Mouse (Mus musculus) forelimb bud, embryonic 11.5 days (tissue): Measurements from ENCODE around the gene Kcp.

Source experiments
- DNase-seq: peaks from one replicate; pipeline ENCODE4 v3.0.0-alpha.2; 2012; ENCODE audit warnings: low read depth, low spot score

Kcp gene

DNA sequence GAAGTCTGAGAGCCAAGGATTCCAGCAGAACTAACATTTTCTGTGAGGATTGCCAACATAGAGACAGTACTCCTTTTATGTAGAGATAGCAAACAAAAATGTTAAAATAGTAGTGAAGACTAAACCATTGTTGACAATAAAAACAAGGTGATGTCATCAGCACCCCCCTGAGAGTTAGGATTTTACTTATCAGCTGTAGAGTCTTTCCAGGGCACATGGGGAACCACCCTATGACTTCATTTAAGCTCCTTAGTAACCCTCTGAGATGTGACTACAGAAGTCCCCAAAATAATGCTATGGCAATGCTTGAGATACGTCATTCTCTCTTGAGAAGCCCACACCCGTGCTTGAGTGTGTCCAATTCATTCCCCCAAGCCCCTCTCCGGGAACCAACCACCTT lies 44.4 kb downstream of the Kcp start:
- no peak for DNase-seq

DNA sequence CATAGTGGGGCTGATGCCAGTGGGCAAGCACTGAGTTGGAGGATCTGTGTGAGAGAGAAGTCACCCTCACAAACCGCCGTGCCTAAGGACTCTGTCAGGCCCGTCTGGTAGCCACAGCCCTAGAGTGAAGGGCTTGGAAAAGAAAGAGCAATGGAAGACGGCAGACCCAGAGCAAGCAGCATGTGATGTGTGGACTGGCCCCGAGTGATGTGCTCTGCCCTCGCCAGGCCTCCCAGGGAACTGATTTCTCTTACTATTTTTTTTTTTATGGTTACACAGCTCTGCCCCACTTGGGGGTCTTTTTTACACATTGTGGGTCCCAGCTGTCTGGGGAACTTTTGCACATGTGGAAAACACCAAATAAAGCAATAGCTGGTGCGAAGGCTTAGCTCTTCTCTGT lies 46.2 kb downstream of the Kcp start:
- no peak for DNase-seq

DNA sequence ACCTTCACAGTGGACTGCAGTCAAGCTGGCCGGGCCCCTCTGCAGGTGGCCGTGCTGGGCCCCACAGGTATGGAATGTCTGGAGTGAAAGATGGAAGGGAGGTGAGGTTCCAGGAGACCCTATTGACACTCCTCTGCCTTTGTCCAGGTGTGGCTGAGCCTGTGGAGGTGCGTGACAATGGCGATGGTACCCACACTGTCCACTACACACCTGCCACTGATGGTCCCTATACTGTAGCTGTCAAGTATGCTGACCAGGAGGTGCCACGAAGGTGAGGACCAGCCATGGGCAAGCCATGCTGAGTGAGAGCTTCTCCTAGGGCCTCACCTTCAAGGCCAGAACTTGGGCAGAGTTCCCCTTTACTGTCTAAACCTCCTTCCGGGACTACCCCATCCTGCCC lies 57.1 kb downstream of the Kcp start:
- no peak for DNase-seq

DNA sequence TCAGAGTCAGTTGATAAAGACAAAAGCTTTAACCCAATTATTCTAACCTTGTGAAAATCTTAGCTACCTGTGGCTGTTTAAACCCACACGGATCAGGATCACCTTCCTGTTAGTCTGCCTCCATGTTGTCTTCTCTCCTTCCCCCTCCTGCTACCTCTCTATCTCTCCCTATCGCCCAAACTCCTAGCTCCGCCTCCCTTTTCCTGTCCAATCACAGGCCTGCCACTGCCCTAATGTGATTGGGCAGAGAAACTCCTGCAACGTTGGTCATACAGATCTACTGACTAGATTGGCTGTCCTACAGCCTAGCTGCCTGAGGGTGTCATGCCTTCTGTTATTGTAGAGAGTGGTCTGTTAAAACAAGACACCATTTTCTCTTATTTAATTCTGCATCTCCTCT lies 57.9 kb downstream of the Kcp start:
- no peak for DNase-seq

DNA sequence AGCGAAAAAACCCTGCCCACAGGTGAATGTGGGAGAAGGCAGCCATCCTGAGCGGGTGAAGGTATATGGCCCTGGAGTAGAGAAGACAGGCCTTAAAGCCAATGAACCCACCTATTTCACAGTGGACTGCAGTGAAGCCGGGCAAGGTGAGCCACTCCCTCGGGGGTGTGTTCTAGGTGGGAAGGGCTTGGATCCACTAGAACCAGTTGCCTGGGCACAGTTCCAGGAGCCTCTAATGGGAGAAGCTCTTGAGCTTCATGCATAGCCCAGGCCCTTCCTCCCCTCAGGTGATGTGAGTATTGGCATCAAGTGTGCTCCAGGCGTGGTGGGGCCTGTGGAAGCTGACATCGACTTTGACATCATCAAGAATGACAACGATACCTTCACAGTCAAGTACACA lies 62.4 kb downstream of the Kcp start:
- no peak for DNase-seq

DNA sequence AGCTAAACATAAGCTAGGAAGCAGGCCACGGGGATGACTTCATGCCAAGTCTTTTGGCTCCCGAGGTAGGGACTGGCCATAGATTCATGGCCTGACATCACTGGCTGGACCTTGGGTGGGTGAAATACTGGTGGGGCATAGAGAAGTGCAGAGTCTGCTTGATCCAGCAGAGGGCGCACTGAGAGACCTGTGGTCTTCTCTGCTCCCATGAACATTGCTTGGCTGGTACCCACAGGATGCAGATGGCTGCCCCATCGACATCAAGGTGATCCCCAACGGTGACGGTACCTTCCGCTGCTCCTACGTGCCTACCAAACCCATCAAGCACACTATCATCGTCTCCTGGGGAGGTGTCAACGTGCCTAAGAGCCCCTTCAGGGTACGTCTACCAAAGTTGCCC lies 63.0 kb downstream of the Kcp start:
- peak; percentile 43 for DNase-seq

DNA sequence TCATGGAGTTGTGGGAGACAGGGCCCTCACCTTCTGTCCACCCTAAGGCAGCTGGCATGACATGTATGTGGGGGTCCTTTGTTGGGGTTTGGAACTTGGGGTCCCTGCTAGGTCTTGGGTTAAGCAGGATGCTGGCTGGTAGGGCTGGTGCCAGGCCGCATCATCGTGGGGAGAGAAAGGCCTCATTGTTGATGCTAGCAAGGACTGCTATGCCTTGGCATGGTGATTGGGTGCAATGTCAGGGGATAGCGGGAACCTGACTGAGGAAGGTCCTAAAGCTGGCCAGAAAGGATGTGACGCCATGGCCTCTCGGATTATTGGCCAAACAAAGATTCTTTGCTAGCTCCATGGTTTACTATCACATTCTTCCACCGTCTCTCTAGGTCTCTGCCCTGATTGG lies 68.0 kb downstream of the Kcp start:
- DNase-seq = no peak

DNA sequence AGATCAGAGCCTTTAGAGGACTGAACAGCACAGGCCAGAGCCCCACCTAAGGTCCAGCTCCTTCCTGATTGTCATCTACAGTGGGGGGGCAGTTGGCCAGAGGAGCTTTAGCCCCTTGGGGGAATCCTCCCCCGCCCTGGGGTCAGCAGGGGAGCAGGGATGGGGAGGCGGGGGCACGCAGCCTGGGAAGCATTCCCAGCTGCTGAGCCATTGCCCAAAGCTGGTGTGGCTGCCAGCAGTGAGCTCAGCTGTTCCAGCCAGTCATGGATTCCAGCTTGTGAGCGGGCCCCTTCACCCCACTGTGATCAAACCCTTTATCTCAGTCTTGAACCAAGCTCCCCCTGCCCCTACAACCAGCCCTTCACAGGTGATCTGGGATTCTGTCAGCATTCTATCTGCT lies 68.5 kb downstream of the Kcp start:
- DNase-seq = no peak

DNA sequence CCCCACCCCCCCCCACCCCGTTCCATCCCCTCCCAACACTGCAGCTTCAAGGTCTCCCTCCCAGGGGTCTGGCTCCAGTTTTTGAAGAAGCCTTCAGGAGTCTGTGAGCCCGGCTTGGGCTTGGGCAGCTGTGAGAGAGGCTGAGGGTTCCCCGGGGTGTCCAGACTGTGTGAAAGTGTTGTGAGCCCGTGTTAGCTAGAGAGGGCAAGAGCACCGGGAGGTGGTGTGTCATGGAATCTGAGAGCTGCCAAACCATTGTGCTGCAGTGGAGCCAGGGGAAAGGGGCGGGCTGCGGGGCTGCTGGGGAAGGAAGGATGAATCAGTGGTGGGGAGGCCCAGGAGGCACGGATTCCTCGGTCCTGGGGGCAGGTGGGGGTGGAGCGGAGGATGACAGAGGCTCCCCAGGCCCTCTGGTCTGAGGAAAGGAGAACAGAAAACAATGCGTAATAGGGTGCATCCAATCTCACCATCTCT lies 71.3 kb downstream of the Kcp start:
- no peak for DNase-seq

DNA sequence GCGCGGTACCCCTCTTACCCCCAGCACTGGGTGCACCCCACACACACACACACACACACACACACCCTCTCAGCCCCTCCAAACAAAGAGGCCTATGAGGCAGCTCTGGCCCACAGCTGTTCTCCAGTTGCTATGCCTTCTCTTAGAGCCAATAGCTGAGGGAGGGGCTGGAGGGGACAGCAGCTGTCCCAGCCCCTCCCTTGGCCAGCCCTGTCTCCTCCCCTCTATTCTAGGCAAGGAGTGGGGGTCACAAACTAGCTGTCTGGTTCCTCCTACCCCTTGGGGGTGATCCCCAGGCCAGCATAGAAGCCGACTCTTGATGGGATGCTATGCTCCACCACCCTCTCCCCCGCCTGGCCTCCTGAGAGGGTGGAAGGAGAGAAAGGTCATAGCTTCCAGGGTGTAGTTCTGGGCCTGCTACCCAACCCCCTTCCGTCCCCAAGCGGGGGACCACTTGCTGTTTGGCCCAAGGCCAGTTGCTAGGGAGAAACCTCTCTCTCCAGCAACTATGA lies 71.8 kb downstream of the Kcp start:
- DNase-seq = peak; percentile 39

DNA sequence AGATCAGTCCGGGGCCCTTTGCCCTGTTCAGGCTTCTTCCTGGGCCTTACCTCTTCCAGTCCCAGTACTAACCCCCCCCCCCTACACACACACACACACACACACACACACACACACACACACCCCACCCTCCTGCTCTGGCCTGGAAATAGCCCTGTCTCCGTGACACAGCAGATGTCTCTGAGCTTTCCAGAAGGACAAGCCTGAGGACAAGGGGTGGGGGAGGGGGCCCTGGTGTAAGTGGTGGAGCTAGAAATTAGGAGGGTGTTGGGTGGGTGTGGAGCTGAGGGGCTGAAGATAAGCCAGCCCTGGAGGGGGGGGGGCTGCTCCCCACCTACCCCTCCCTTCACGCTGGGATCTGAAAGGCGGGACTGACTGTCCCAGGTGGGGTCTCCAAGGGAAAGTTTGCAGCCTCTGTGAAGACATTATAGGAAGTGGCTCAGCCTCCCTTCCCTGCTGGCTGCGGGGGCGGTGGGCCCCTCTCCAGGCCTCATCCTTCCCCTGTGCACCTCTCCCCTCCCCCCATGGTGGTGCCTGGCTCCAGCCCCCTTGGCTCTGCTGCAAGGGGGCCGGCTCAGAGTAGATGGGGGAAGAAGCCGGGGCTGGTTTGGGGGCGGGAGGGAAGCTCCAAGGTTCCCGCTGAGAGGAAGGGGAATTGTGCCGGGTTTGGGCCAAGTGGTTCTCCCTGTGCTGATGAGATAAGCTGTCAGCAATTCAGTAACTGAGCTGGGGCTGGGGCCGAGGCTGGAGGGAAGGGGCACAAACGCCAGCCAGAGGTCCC lies 72.7 kb downstream of the Kcp start:
- DNase-seq = no peak

DNA sequence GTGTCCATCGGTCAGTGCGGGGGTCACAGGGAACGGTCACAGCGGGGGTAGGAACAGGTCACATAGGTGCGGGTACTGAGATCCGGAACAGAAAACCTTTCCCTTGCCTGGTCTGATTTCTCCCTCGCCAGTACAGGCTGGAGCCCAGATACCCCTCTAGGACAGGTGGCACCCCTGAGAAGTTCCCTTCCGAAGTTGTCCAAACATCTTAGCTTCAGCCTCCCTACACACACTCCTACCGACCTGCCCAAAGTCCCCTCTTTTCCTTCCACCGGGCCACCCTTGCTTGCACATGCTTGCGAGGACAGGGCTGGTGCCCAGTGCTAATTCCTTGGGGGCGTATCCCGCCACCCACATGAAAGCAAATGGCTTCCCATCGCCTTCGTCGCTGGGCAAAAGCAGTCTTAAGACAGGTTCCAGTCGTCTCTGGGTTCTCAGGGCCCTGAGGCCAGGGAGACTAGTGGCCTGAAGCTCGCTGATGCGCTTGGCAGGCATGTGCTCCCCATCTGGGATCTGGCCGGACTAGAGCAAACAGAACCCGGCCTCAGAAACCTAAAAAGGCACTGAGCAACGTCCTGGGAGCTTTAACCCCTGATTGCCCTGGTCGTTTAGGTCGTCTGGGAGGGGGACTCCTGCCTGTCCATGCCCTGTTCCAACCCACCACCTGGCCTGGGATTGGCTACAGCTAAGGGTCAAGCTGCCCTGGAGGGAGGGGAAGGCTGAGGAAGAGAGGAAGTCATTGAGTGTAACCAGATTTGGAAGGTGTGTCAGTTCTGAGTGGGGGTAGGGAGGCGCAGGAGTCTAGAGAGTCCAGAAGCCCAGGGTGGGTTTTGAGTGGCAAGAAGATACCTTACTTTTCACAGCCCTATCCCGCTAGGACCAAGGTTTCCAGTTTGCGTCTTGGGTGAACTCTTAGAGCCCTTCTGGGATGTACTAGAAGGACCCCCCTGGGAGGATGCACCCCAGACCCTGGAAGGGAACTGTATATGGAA lies 73.7 kb downstream of the Kcp start:
- DNase-seq = peak; percentile 27

DNA sequence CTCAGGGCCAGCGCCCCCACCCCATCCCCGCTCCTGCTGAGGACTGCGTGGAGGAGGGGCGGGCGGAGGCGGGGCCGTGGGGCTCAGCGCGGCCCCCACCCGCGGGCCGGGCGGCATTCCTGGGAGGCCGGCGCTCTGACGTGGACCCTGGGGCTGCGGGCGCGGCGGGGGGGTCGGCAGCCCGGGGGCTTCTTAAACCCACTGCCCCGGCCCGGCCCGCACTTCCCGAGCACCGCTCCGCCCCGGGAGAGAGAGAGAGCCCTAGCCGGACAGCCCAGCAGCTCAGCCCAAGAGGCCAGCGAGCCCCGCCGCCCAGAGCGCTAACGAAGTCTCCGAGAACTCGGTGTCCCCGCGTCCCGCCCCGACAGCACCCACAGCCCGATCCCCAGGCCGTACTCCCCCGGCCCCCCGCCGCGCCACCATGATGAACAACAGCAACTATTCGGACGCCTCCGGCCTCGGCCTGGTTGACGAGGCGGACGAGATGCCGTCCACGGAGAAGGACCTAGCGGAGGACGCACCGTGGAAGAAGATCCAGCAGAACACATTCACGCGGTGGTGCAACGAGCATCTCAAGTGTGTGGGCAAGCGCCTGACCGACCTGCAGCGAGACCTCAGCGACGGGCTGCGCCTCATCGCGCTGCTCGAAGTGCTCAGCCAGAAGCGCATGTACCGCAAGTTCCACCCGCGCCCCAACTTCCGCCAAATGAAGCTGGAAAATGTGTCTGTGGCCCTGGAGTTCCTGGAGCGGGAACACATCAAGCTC lies 74.5 kb downstream of the Kcp start, which contains the start of gene Flnc:
TSS of gene Flnc (plus strand) at position 219 of the 766 bp plus-strand sequence.
- no peak for DNase-seq

DNA sequence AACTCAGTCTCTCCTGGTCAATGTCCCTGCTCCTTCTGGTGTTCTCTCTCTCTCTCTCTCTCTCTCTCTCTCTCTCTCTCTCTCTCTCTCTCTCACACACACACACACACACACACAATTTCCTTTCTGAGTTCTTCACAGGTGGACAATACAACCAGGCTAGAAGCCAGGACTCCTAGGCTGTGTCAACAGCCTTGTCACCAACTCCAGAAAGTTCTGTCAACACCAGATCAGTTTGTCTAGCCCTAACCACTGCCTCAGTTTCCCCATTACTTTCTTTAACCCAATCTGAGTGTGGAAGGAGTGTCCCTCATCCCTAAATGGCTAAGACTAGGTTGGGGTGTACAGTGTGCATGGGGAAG lies 75.1 kb downstream of the Kcp start:
- DNase-seq = no peak

DNA sequence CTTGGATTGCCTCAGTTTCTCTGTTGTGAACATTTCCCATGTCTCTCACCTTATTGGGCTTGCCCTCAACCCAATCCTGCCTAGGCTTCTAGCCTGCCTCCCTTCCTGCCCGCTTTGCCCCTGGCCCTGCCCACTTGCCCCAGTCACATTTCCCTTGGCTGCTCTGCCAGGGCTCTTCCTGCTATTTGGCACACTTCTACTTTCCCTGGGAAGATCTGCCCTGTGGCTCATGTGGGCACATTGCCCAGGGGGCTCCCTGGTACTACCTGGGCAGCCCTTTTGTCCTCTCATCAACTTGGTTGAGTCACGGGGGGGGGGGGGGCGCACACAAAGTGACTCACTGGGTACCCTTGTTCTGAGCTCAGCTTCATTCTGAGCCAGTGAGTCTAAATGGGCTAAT lies 75.6 kb downstream of the Kcp start:
- no peak for DNase-seq

DNA sequence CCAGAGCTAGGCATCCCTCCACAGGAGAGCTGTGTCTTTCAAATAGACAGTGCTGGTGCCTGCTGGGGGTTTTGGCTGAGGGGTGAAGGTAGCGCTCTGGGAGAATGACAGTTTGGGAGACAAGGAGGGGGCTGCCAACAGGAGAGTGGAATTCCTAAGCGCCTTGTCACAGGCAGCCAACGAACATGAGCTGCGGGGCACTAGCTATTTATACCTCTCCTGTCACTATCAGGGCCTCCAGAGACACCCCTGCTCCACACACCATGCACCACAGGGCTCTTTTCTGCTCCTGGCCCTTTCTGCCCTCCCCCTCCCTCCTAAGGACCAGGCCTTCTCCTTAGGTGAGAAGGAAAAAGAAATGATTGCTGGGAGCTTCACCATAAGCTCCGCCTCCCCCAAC lies 76.3 kb downstream of the Kcp start:
- DNase-seq = no peak

DNA sequence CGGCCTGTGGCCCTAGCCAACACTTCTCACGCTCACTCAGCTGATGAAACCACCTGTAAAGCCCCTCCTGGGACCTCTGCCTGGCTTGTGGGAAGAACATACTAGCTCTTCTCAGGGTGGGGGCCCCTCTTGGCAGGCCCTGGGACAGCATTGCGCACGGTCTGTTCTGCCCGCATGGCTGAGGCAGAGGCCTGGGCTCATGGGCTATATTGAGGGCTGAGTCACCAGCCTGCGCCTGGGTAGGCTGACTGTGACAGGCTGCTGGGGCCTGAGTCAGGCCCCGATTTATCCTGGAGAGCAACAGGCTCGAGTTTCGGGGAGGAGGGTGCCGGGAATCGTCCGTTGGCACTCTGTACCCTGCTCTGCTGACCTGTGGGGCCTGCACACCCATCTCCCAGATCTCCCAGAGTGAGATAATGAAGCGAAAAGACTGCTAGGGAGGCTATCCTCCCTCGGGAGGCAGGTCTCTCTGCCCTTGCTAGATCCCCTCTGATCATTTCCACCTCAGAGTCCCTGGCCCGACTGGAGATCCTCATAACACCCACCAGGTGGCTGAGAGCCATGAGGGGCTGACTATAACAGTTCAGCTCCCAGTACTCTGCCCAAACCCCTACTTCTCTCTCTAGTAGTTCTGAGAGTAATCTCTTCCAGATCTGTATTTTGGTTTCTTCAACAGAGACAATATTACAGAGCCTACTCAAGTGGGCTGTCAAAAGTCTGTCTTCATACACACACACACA lies 76.9 kb downstream of the Kcp start:
- peak; percentile 21 for DNase-seq

DNA sequence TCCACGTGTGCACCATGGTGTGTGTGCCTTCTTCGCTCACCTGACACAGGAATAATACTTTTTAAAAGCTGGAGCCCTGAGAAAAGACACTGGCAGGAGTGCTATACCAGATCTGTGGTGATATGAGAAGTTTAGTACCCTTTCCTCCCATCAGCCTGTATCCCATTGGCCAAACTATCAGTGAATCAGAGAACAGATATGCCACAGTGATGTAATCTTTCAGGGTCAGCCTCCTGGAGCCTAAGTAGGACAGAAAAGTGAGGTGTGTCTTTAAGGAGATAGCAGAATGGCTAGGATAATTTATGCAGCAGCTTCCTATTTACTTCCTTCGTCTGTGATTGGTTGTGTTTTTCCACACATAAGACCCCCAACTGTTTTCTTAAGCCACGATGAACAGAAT lies 79.6 kb downstream of the Kcp start:
- DNase-seq = no peak

DNA sequence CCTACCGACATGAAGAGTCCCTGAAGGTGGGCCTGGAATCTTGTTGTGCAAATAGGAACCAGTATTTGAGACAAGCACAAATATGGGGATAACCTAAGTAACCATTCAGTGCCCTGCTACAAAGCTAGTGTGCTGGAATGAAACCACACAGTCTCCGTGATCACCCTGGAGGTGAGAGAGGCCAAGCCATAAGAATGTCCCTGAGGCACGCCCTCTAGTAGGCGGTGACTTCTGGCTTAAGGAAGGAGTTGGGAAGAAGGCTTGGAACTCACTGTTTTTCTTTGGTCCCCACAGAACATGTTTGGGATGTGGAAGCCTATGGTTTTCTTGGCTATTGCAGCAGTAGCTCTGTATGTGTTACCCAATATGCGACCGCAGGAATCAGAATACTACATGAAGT lies 81.4 kb downstream of the Kcp start:
- DNase-seq = no peak

DNA sequence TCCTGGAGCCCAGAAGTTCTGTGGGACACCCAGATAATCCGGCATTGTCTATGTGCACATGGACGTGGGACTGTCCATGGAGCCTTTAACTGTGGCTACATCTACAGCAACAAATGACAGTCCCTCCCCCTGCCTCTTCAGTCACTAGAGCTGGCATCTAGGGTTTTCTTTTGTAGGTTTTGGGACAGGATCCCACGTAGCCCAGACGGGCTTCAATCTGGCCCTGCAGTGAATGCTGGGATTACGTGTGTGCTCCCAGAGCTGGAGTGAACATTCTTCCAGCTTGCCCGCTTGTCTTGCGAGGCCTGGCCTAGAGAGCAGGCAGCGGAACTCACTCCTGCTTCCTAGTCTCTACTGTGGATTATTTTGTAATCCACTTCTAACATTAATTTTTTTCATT lies 82.6 kb downstream of the Kcp start:
- DNase-seq = no peak
